Mouse (Mus musculus) gastrocnemius, postnatal 36 days (tissue): ENCODE results near the gene Dlec1. TPM values are rescaled to one million over a fixed set of nuclear protein-coding genes. Genes with fewer than 3 reads are reported as not detected.
A peak's percentile ranks its signal among the peaks of the same experiment; 100 is the strongest.

ENCODE experiments used
- DNase-seq, 2 experiments: peaks; one replicate each; pipeline ENCODE4 v3.0.0; 2022
- intact Hi-C: fragments of 180-260 bp; cut with DNase I; formaldehyde crosslinking; loops from one replicate; pipeline ENCODE4 v1.15.1; 2025
- total RNA-seq, 2 experiments: library from RNA; stranded (reverse); gene quantifications; 2 replicates each; pipeline ENCODE4 v1.2.3; 2021

Dlec1 gene
- total RNA-seq, 2 experiments from 2014 or later, result not detected

DNA sequence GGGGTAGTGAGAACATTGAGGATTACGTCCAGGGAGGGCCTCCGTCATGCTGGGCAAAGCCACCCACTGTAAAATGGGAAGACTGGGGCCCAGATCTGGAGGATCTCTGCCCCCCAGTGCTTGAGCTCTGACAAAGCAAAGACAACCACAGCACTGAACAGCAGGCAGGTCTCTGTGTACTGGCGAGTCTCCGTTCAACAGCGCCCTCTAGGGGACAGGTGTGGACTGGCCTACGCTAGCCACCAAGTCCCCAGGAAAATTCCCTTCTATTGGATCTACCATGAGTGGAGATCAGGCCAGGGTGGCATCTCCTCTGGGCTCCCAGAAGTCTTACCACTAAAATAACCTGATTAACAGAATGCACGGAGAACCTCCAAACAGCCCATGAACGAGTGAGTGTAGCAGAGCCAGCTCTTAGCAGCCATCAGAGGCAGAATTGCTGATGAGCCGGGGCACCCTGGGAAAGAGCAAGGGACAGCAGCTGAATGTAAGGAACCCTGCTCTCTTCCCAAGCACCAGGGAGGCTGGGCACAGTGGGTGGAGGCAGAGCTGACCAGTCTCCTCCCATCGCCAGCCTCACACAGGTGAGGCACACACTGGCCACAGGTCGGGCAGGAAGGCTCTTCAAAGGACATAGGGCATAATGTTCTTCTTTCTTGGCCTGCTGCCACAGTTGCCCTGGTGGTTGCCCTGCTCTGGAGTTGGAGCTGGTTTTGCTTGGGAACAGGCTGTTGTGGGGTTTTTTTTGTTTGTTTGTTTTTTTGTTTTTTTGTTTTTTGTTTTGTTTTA lies 90.1 kb downstream of the Dlec1 start:
- intact Hi-C loops, result loop anchor here (5.0 kb wide), 1 partner anchor 35 kb away; the partner anchor contains the start of genes Acaa1b and Gm47289

More for the DNA sequence above, 90.1 kb downstream of the Dlec1 start:
- peak in 1 of 2 experiments; percentile 17 for DNase-seq

Other genes starting within 250 kb of the Dlec1 start
- gene Ctdspl, start 176.0 kb upstream of the Dlec1 start, total RNA-seq, result 1 to 10 TPM; 4.9 to 5.1 TPM
- under 1 TPM; 0.18 to 0.81 TPM for gene Vill, start 49.7 kb upstream of the Dlec1 start, total RNA-seq
- gene Plcd1, start 9.0 kb upstream of the Dlec1 start, total RNA-seq, result 1 to 10 TPM; 8.2 to 9.0 TPM
- gene Acaa1b, start 54.6 kb downstream of the Dlec1 start, total RNA-seq, result under 1 TPM; 0.31 to 0.54 TPM
- gene Gm47289, start 56.7 kb downstream of the Dlec1 start, total RNA-seq, result not detected
- gene Slc22a13, start 106.6 kb downstream of the Dlec1 start, total RNA-seq, result under 1 TPM in 1 of 2 experiments, not detected in 1; 0.13 TPM
- 10 to 100 TPM; 48.4 to 51.0 TPM for gene Oxsr1, start 219.9 kb downstream of the Dlec1 start, total RNA-seq
- 10 to 100 TPM; 35.4 to 38.2 TPM for gene Acaa1a, start 237.2 kb downstream of the Dlec1 start, total RNA-seq
- 1 to 10 TPM; 4.1 to 5.0 TPM for gene Myd88, start 238.9 kb downstream of the Dlec1 start, total RNA-seq